Mouse (Mus musculus) liver, embryonic 14.5 days (tissue): ENCODE results near the gene Cdk13. TPM values are rescaled to one million over a fixed set of nuclear protein-coding genes. Genes with fewer than 3 reads are reported as not detected.

Experiments
- ATAC-seq: fragments of 200-750 bp; cut with Nextera tagmentation; 2 replicates; pipeline ENCODE4 v1.8.0; 2017; ENCODE audit warnings: moderate number of reproducible peaks, mild to moderate bottlenecking, moderate library complexity; ENCODE audit not compliant: insufficient read depth
- DNase-seq, 3 experiments: peaks; one replicate each; pipeline ENCODE4 v3.0.0-alpha.2; 2012 to 2013; ENCODE audit warnings: low read depth in 3 of 3, low spot score in 3 of 3
- H3K27ac ChIP-seq: fragments of 300-500 bp; sonication (generic); 2 replicates; pipeline ENCODE4 v1.5.1; 2014; ENCODE audit warnings: moderate library complexity, mild to moderate bottlenecking, control low read depth, inconsistent platforms
- H3K27me3 ChIP-seq: fragments of 300-500 bp; sonication (generic); 2 replicates; pipeline ENCODE4 v1.6.1; 2014; ENCODE audit warnings: mild to moderate bottlenecking, low read length, moderate library complexity; ENCODE audit not compliant: control insufficient read depth, insufficient read depth
- H3K36me3 ChIP-seq: fragments of 300-500 bp; sonication (generic); replicated peaks from 2 replicates; pipeline ENCODE4 v1.6.1; 2014; ENCODE audit warnings: low read depth; ENCODE audit not compliant: control insufficient read depth, insufficient read depth
- H3K4me1 ChIP-seq, 2 experiments: fragments of 200-500 bp in 1 of 2; fragments of 300-500 bp in 1 of 2; sonication (generic) in 1 of 2; replicated peaks; 2 replicates each; pipeline ENCODE4 v1.6.1; 2012 to 2014; ENCODE audit warnings: antibody characterized with exemption in 1 of 2, inconsistent platforms in 1 of 2, low read length in 1 of 2; ENCODE audit not compliant: control insufficient read depth in 2 of 2, insufficient read depth in 2 of 2
- H3K4me2 ChIP-seq: fragments of 300-500 bp; sonication (generic); 2 replicates; pipeline ENCODE4 v1.6.1; 2014; ENCODE audit warnings: low read depth, mild to moderate bottlenecking, control low read depth, moderate library complexity
- H3K4me3 ChIP-seq, 2 experiments: fragments of 200-500 bp in 1 of 2; fragments of 300-500 bp in 1 of 2; sonication (generic) in 1 of 2; 2 replicates each; pipeline ENCODE4 v1.5.1; 2012 to 2014; ENCODE audit warnings: low read depth in 2 of 2, low read length in 2 of 2, mild to moderate bottlenecking in 2 of 2, control low read depth in 1 of 2, inconsistent platforms in 1 of 2, moderate library complexity in 1 of 2; ENCODE audit not compliant: insufficient read depth in 1 of 2
- H3K9ac ChIP-seq: fragments of 300-500 bp; sonication (generic); replicated peaks from 2 replicates; pipeline ENCODE4 v1.6.1; 2014; ENCODE audit warnings: mild to moderate bottlenecking, control low read depth, moderate library complexity
- H3K9me3 ChIP-seq: fragments of 300-500 bp; sonication (generic); 2 replicates; pipeline ENCODE4 v1.6.1; 2016; ENCODE audit warnings: low read length, mixed read lengths; ENCODE audit not compliant: control insufficient read depth
- CTCF ChIP-seq: IDR thresholded peaks from 2 replicates; pipeline ENCODE4 v1.5.1; 2016; ENCODE audit warnings: antibody characterized with exemption, low read depth, control low read depth
- EP300 ChIP-seq: IDR thresholded peaks from 2 replicates; pipeline ENCODE4 v1.6.1; 2016; ENCODE audit warnings: antibody characterized with exemption, low read depth
- WGBS: fragments of 180-500 bp; shearing (Covaris S2); extraction: QIAGEN DNeasy Blood & Tissue Kit; methylation state at CpG from one replicate; pipeline ENCODE4 v1.1.7; 2014; ENCODE audit not compliant: insufficient replicate concordance; 5-methylcytosine and 5-hydroxymethylcytosine counted together
- polyA plus RNA-seq, 2 experiments: library from polyadenylated mRNA; depleted of rRNA in 1 of 2; stranded (reverse) in 1 of 2; unstranded in 1 of 2; fragments of >200 nt; fragmentation: Nextera tagmentation in 1 of 2; extraction: Ambion mirVana in 1 of 2; gene quantifications; 2 replicates each; pipeline versions ENCODE4 v1.2.1 to v1.2.3; 2012 to 2014

Gene Cdk13
- 9.3 and 10.5 TPM in 2 replicates for polyA plus RNA-seq (2012; rRNA removed)
- 5.7 and 7.5 TPM in 2 replicates for polyA plus RNA-seq (2014; fragmentation: Nextera tagmentation; extraction: Ambion mirVana)

GRCm38 (mm10) chr13:17804909-17805613 is at the start of gene Cdk13:
TSS of gene Cdk13 (minus strand) at chr13:17805097.
- DNase-seq (peak; percentile 95 to 97 (median 97)), ATAC-seq (peak; percentile 87)
- Histone ChIP-seq H3K9me3 (no peaks in the 10 kb centered on the region), H3K4me1 (peaks cover 7 to 13% of the 10 kb centered on the region in 2 experiments), H3K36me3 (peaks cover 4% of the 10 kb centered on the region), H3K4me3 (peak within 1 kb of the TSS; percentile 93 to 100), H3K9ac (peak within 1 kb of the TSS; percentile 95), H3K27me3 (no peaks in the 10 kb centered on the region), H3K4me2 (peak within 1 kb of the TSS; percentile 90), H3K27ac (peak within 1 kb of the TSS; percentile 90)
- TF ChIP-seq EP300 = no peak
- peak; percentile 28; the same call in 1 of the 2 replicates for TF ChIP-seq CTCF
- 0% methylated on average over 63 of the region's 110 CpGs for WGBS

- DNase-seq (no peak), ATAC-seq (no peak)
- Histone ChIP-seq H3K27me3 (no peaks in the 10 kb centered on the region), H3K36me3 (no peaks in the 10 kb centered on the region), H3K4me1 (no peaks in the 10 kb centered on the region), H3K4me2 (no peak overlapping the region), H3K9me3 (no peaks in the 10 kb centered on the region), H3K27ac (no peak overlapping the region), H3K4me3 (no peak overlapping the region), H3K9ac (no peak overlapping the region)
- TF ChIP-seq CTCF = no peak
- no peak for TF ChIP-seq EP300
- 52% methylated on average over 2 of the region's 2 CpGs for WGBS
These were observed 38.4 kb upstream of the Cdk13 start for GRCm38 (mm10) chr13:17843336-17843735.

GRCm38 (mm10) chr13:17842756-17843155 is 37.9 kb upstream of the Cdk13 start:
- Histone ChIP-seq H3K27ac (no peak overlapping the region), H3K27me3 (no peaks in the 10 kb centered on the region), H3K36me3 (no peaks in the 10 kb centered on the region), H3K9ac (no peak overlapping the region), H3K9me3 (no peaks in the 10 kb centered on the region), H3K4me1 (no peaks in the 10 kb centered on the region), H3K4me3 (no peak overlapping the region), H3K4me2 (no peak overlapping the region)
- WGBS = 45% methylated on average over 4 of the region's 4 CpGs
- no peak for TF ChIP-seq EP300
- TF ChIP-seq CTCF = no peak
- DNase-seq (no peak), ATAC-seq (no peak)

- no peak overlapping the region for H3K4me3 ChIP-seq
- ATAC-seq = no peak
- DNase-seq = no peak
- TF ChIP-seq CTCF = no peak
- TF ChIP-seq EP300 = no peak
- no peaks in the 10 kb centered on the region for H3K4me1 ChIP-seq
- no peak overlapping the region for H3K4me2 ChIP-seq
- no peaks in the 10 kb centered on the region for H3K27me3 ChIP-seq
- WGBS = 68% methylated on average over 5 of the region's 5 CpGs
- no peak overlapping the region for H3K27ac ChIP-seq
- H3K9me3 ChIP-seq = no peaks in the 10 kb centered on the region
- H3K9ac ChIP-seq = no peak overlapping the region
- no peaks in the 10 kb centered on the region for H3K36me3 ChIP-seq
These were observed 34.2 kb upstream of the Cdk13 start for GRCm38 (mm10) chr13:17839137-17839536.

- ATAC-seq = no peak
- 23% methylated on average over 4 of the region's 4 CpGs for WGBS
- H3K27ac ChIP-seq = no peak overlapping the region
These were observed 33.6 kb upstream of the Cdk13 start for GRCm38 (mm10) chr13:17838484-17838851.

More at GRCm38 (mm10) chr13:17838484-17838851, 33.6 kb upstream of the Cdk13 start:
- Histone ChIP-seq H3K9me3 (no peaks in the 10 kb centered on the region), H3K9ac (no peak overlapping the region), H3K4me3 (no peak overlapping the region), H3K36me3 (no peaks in the 10 kb centered on the region), H3K4me1 (no peaks in the 10 kb centered on the region), H3K4me2 (no peak overlapping the region), H3K27me3 (no peaks in the 10 kb centered on the region)
- peak; percentile 34 to 54 (median 37) for DNase-seq
- TF ChIP-seq EP300 = no peak
- peak; percentile 62 for TF ChIP-seq CTCF
